Mouse (Mus musculus) liver, embryonic 13.5 days (tissue): Measurements from ENCODE around the gene 9930104L06Rik. TPM values are rescaled to one million over a fixed set of nuclear protein-coding genes. Genes with fewer than 3 reads are reported as not detected.

ENCODE experiments used
- ATAC-seq: fragments of 200-750 bp; cut with Nextera tagmentation; 2 replicates; pipeline ENCODE4 v1.8.0; 2017; ENCODE audit warnings: low read depth, mild to moderate bottlenecking, moderate number of reproducible peaks, moderate library complexity
- DNase-seq: peaks from one replicate; pipeline ENCODE4 v3.0.0; 2022
- H3K27ac ChIP-seq: fragments of 300-500 bp; sonication (generic); 2 replicates; pipeline ENCODE4 v1.5.1; 2015; ENCODE audit warnings: moderate library complexity, mild to moderate bottlenecking, inconsistent platforms
- H3K27me3 ChIP-seq: fragments of 300-500 bp; sonication (generic); 2 replicates; pipeline ENCODE4 v1.6.1; 2015; ENCODE audit warnings: mild to moderate bottlenecking, inconsistent platforms
- H3K36me3 ChIP-seq: fragments of 300-500 bp; sonication (generic); 2 replicates; pipeline ENCODE4 v1.6.1; 2015; ENCODE audit warnings: mild to moderate bottlenecking, inconsistent platforms
- H3K4me1 ChIP-seq: fragments of 300-500 bp; sonication (generic); replicated peaks from 2 replicates; pipeline ENCODE4 v1.6.1; 2015; ENCODE audit warnings: inconsistent platforms
- H3K4me2 ChIP-seq: fragments of 300-500 bp; sonication (generic); 2 replicates; pipeline ENCODE4 v1.6.1; 2015; ENCODE audit warnings: inconsistent platforms, mild to moderate bottlenecking, moderate library complexity
- H3K4me3 ChIP-seq: fragments of 300-500 bp; sonication (generic); replicated peaks from 2 replicates; pipeline ENCODE4 v1.5.1; 2015; ENCODE audit warnings: mild to moderate bottlenecking, inconsistent platforms
- H3K9ac ChIP-seq: fragments of 300-500 bp; sonication (generic); 2 replicates; pipeline ENCODE4 v1.6.1; 2015; ENCODE audit warnings: mild to moderate bottlenecking, inconsistent platforms
- H3K9me3 ChIP-seq: fragments of 300-500 bp; sonication (generic); replicated peaks from 2 replicates; pipeline ENCODE4 v1.6.1; 2016; ENCODE audit warnings: inconsistent platforms
- WGBS: fragments of 180-500 bp; shearing (Covaris S2); methylation state at CpG from one replicate; pipeline ENCODE4 v1.1.7; 2015; ENCODE audit not compliant: insufficient replicate concordance; 5-methylcytosine and 5-hydroxymethylcytosine counted together
- polyA plus RNA-seq: library from polyadenylated mRNA; unstranded; fragments of >200 nt; fragmentation: Nextera tagmentation; extraction: Ambion mirVana; gene quantifications from 2 replicates; pipeline ENCODE4 v1.2.1, GENCODE M21; 2015

Gene 9930104L06Rik
- polyA plus RNA-seq, 1 experiment from 2014 or later, result 6.6 TPM

DNA sequence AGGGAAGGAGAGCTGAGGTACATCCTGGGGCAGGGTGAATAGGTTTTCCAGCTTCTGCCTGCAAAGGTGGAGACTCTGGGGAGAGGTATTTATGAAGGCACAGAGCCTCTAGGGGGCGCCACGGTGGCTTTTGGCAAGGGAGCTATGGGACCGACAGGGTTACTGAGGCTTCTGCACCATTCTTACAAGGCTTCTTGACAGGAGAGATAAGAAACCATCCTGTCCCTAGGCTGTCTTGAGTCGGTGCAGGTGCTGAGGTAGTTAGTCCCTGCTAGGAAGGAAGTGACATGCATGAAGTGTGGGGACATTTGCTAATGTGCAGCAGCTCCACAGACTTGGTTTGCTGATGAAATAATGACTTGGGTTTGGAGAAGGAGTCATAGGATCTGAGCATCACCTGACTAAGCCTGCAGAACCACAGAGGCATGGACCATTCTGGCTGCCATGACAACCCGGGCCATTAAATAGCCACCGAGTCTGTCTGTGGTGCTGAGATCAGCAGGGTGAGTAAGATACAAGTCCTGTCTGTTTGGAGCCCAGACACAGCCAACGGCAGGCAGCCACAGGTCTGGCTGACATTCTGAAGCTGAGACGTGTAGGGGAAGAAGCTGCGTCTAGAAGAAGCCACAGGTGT lies 47.2 kb downstream of the 9930104L06Rik start:
- H3K4me1 ChIP-seq, result 0 out of 2 replicates have a peak, but pooled peaks cover 3% of the 10 kb centered on the region
- 17% methylated on average over 9 of the region's 9 CpGs for WGBS
- DNase-seq (no peak), ATAC-seq (0 out of 2 replicates have a peak, but pooled peaks have one; percentile 29)
- H3K4me3 ChIP-seq, result no peak overlapping the region
- H3K27me3 ChIP-seq, result peaks cover 80% of the 10 kb centered on the region
- no peak overlapping the region for H3K4me2 ChIP-seq
- H3K36me3 ChIP-seq, result no peaks in the 10 kb centered on the region
- no peaks in the 10 kb centered on the region for H3K9me3 ChIP-seq
- H3K9ac ChIP-seq, result no peak overlapping the region
- no peak overlapping the region for H3K27ac ChIP-seq

DNA sequence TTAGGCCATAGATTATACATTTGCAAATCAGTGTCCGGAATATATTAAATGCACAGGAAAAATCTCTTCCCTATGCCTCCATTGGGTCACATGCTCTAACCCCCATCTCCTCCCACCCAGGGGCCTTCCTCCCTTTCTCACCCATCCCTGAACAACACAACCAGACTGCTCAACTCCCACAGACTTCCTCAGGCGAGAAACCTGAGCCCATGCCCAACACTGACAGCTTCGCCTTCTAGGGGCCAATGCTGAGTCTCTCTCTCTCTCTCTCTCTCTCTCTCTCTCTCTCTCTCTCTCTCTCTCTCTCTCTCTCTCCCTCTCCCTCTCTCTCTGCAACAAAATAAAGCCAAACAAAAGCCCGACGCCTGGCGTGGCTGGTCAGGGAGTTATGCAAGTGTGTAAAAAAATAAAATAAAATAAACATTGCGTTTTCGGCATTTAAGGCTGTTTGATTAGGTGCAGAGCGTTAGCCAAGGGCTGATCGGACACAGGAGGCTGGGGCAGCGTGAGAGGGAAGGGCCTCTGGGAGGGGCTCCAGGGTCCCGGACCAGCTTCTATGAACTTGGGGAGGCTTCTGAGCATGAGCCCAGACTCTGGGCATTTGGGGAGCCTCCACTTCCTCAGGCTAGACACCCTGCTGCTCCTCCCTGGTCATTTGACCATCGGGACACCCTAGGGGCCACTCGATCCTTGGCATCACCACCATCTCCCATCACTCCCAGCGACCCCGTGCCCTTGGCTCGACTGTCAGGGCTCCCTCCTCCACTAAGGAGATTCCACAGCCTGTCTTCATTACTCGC lies 48.2 kb downstream of the 9930104L06Rik start:
- Histone ChIP-seq H3K4me3 (no peak overlapping the region), H3K9ac (no peak overlapping the region), H3K4me2 (no peak overlapping the region)

DNA sequence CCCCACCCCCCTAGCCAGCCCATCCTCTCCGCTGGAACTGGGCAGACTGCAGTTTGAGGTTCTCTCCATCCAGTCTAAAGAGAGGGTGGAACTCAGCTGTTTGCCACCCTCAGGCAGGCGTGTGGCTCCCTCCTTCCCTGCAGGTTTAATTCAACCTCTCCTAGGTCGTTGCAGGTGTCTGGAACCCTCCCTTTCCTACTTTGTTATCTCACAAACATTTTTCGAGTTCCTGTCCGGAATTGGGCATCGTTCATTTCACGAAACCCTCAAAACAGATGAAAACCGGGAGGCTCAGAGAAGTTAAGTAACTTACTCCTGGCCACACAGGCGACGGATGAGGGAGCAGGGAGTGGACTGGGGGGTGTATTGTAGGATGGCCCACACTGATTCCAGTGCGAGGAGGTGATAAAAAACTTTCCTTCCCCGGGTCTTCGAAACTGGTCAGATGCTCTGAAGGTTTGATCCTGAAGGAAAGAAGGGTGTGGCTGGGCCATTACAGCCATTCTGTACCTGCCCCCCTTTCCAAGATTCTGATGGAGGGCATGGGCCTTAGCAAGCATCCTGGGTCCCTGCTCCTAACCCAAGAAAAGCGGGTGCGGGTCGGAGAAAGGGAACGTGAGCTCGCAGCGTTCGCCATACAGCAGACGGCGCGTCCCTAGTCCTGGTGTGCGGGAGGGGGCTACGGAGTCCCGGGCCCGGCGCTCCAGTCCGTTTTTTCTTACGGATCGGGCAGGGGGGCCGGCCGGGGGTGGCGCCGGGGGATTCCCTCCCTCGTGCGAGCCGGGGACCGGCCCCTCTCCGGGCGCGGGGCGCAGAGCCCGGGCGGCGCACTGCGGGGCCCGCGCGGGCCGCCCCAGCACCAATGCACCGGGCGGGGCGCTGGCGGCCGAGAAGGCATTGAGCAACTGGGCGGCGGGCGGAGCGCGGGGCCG lies 49.1 kb downstream of the 9930104L06Rik start, which contains the start of gene Rspo1:
TSS of gene Rspo1 (plus strand) at position 760 of the 932 bp plus-strand sequence.
- DNase-seq (no peak), ATAC-seq (no peak)
- Histone ChIP-seq H3K27me3 (peaks cover 96% of the 10 kb centered on the region), H3K9me3 (no peaks in the 10 kb centered on the region), H3K4me2 (peak within 1 kb of the TSS; percentile 52), H3K4me3 (peak within 1 kb of the TSS; percentile 42), H3K9ac (no peak within 1 kb of the TSS), H3K36me3 (no peaks in the 10 kb centered on the region), H3K4me1 (peaks cover 5% of the 10 kb centered on the region; the same call in 1 of the 2 replicates), H3K27ac (no peak within 1 kb of the TSS)
- WGBS, result 2% methylated on average over 58 of the region's 62 CpGs

More for the DNA sequence above, 48.2 kb downstream of the 9930104L06Rik start:
- Histone ChIP-seq H3K9me3 (no peaks in the 10 kb centered on the region), H3K27ac (no peak overlapping the region), H3K36me3 (no peaks in the 10 kb centered on the region), H3K27me3 (peaks cover 87% of the 10 kb centered on the region), H3K4me1 (0 out of 2 replicates have a peak, but pooled peaks cover 3% of the 10 kb centered on the region)
- no peak for DNase-seq
- WGBS, result 11% methylated on average over 18 of the region's 18 CpGs
- no peak for ATAC-seq

DNA sequence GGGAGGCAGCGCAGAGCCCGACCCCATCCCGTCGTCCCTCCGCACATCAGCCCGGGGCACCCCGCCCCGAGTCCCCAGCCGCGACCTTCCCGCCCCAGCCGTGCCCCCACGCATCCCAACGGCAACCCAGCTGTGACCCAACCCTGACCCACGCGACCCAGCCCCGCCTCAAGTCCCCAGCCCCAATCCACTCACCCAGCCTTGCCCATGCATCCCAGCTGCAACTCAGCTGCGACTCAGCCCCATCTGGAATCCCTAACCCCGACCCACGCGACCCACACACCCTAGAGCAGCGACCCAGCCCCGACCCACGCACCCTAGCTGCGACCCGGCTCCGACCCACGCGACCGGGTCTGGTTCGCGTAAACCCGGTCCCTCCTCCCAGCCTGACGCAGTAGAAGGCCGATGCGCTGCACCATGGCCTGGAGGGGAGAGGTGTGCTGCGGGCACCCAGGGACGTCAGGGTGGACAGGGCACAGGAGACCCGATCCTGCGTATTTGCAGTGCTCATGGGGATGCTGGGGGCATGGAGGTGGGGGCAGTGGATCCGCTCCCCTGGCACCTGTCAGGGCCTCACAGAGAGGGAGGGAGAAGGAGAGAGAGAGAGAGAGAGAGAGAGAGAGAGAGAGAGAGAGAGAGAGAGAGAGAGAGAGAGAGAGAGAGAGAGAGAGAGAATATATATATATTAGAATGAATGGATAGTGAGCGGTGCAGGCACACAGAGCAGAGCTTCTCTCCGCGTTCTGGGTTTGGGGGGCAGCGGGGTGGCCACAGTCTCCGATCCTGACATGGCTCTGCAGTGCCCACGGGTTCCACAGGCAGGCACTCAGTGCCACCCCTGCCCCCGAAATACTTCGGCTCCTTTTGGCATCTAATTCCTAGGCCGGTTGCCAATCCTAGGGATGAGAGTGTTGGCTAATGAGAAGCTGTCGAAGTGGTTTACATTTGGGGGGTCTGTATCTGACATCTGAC lies 50.2 kb downstream of the 9930104L06Rik start:
- Histone ChIP-seq H3K27ac (no peak overlapping the region), H3K36me3 (no peaks in the 10 kb centered on the region), H3K4me1 (peaks cover 8% of the 10 kb centered on the region; the same call in 1 of the 2 replicates), H3K9ac (no peak overlapping the region), H3K9me3 (no peaks in the 10 kb centered on the region), H3K27me3 (peaks cover 99% of the 10 kb centered on the region), H3K4me3 (peak overlapping the region; percentile 42), H3K4me2 (peak overlapping the region; percentile 52)
- DNase-seq, result no peak
- ATAC-seq, result no peak
- 5% methylated on average over 51 of the region's 51 CpGs for WGBS

DNA sequence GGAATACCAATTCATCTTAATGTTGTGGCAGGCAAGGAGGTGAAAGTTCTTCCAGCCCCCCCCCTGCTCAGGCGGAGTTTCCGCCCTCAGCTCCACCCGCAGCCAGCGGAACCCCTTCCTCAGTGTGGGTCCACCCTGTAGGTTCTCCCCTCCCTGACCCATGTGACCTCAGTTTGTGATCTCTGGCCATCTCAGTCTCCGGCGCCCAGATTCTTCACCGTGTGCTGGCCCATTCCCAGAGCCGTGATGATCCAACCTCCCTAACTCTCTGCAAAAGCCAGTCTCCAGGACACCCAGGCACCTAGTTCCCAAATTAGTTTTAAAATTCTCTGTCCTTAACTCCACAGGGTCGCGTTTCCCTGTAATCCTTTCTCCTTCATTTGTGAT lies 50.9 kb downstream of the 9930104L06Rik start:
- WGBS, result 9% methylated on average over 10 of the region's 10 CpGs
- Histone ChIP-seq H3K27ac (no peak overlapping the region), H3K4me2 (no peak overlapping the region), H3K4me1 (peaks cover 8% of the 10 kb centered on the region; the same call in 1 of the 2 replicates), H3K36me3 (no peaks in the 10 kb centered on the region), H3K9ac (no peak overlapping the region), H3K4me3 (no peak overlapping the region), H3K27me3 (peaks cover 97% of the 10 kb centered on the region), H3K9me3 (no peaks in the 10 kb centered on the region)
- ATAC-seq, result no peak
- DNase-seq, result no peak

DNA sequence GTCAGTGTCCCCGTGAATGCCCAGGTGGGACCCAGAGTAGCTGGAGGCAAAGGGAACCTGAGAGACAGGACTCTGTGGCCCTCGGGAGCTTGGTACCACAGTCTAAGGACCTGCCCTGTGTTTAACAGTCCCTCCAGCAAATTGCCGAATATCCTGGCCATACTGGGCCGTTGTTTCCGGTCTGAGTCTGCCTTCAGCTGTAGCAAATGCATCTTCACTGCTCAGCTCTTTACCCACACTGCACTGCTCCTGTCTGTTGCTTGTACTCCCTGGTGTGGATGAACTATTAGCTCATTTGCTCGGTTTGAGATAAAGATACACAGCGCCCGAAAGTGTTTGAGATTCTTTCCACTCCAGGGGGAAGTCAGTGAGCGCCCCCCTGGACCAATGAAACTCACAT lies 51.5 kb downstream of the 9930104L06Rik start:
- H3K4me2 ChIP-seq, result no peak overlapping the region
- no peak overlapping the region for H3K27ac ChIP-seq
- DNase-seq, result no peak
- no peaks in the 10 kb centered on the region for H3K9me3 ChIP-seq
- H3K27me3 ChIP-seq, result peaks cover 91% of the 10 kb centered on the region
- ATAC-seq, result no peak
- H3K4me3 ChIP-seq, result no peak overlapping the region
- H3K36me3 ChIP-seq, result no peaks in the 10 kb centered on the region
- H3K4me1 ChIP-seq, result peaks cover 8% of the 10 kb centered on the region; the same call in 1 of the 2 replicates
- H3K9ac ChIP-seq, result no peak overlapping the region
- WGBS, result 17% methylated on average over 9 of the region's 9 CpGs

DNA sequence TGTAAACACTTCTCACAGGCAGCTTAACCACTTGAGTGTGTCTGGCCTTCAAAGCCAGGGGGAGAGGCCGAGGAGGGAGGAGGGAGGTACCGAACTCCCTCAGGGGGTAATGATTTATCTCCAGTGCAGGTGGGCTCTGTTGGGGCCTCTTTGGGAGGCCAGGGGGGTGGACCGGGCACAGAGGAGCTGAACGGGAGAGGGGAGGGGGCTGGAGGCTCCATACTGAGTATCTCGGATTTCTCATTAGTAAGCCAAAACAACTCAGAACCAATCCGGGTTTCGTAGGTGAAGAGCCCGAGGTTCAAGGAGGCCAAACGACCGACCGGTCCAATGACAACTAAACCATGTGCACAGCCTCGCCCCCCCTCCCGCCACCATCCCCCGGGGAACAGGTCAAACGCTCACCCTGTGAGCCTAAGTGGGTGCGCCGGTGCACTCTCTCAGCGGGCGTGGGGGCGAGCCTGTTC lies 53.0 kb downstream of the 9930104L06Rik start:
- Histone ChIP-seq H3K4me2 (0 out of 2 replicates have a peak overlapping the region, but pooled peaks have one; percentile 13), H3K9ac (no peak overlapping the region), H3K4me3 (no peak overlapping the region), H3K27ac (no peak overlapping the region), H3K4me1 (peaks cover 8% of the 10 kb centered on the region; the same call in 1 of the 2 replicates), H3K27me3 (peaks cover 77% of the 10 kb centered on the region), H3K36me3 (no peaks in the 10 kb centered on the region), H3K9me3 (no peaks in the 10 kb centered on the region)
- DNase-seq (no peak), ATAC-seq (no peak)
- WGBS, result 11% methylated on average over 20 of the region's 20 CpGs

DNA sequence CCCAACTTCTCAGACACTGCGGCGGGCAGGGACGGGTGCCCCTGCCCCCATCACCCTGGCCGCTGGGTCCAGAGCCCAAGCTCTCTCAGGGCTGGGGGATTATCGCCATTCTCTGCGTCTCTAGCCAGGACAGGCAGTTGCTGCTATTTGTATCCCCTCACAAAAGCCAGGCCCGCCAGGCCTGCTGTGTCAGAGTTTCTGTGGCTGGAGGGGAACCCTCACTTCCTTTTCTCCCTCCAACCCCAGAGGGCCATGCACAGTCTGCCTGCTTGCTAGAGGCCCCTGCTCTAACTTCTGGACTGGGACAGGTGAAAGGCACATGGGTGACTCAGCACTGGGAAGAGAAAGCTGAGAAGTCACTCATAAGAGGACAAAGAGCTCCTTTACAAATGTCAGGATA lies 53.5 kb downstream of the 9930104L06Rik start:
- Histone ChIP-seq H3K27ac (no peak overlapping the region), H3K9ac (no peak overlapping the region), H3K4me1 (peaks cover 8% of the 10 kb centered on the region; the same call in 1 of the 2 replicates), H3K4me3 (no peak overlapping the region), H3K9me3 (no peaks in the 10 kb centered on the region), H3K27me3 (peaks cover 72% of the 10 kb centered on the region), H3K4me2 (0 out of 2 replicates have a peak overlapping the region, but pooled peaks have one; percentile 13), H3K36me3 (no peaks in the 10 kb centered on the region)
- DNase-seq, result no peak
- WGBS, result 1% methylated on average over 7 of the region's 7 CpGs
- no peak for ATAC-seq
